Mouse (Mus musculus) hindbrain, embryonic 16.5 days (tissue): Measurements from ENCODE around the gene Espnl. TPM values are rescaled to one million over a fixed set of nuclear protein-coding genes. Genes with fewer than 3 reads are reported as not detected.

Experiments used
- polyA plus RNA-seq: library from polyadenylated mRNA; unstranded; fragments of >200 nt; fragmentation: Nextera tagmentation; extraction: Ambion mirVana; gene quantifications from 2 replicates; pipeline ENCODE4 v1.2.1, GENCODE M21; 2015

The Espnl gene
- polyA plus RNA-seq, 1 experiment from 2014 or later = 0.05 TPM

Other genes with a start within 250 kb of the Espnl start
- 0.28 and 0.60 TPM in 2 replicates for gene Rbm44, start 177.0 kb upstream of the Espnl start, polyA plus RNA-seq
- 20.8 and 28.5 TPM in 2 replicates for gene Ramp1, start 142.3 kb upstream of the Espnl start, polyA plus RNA-seq
- gene Ube2f, start 71.8 kb upstream of the Espnl start, polyA plus RNA-seq = 59.2 and 60.1 TPM in 2 replicates
- gene Scly, start 23.7 kb upstream of the Espnl start, polyA plus RNA-seq = 14.7 and 15.0 TPM in 2 replicates
- gene Klhl30, start 28.9 kb downstream of the Espnl start, polyA plus RNA-seq = 0.30 and 0.54 TPM in 2 replicates
- gene Erfe, start 44.4 kb downstream of the Espnl start, polyA plus RNA-seq = 0.21 and 0.31 TPM in 2 replicates
- gene Ilkap, start 76.7 kb downstream of the Espnl start, polyA plus RNA-seq = 140 and 145 TPM in 2 replicates
- 138 and 150 TPM in 2 replicates for gene Hes6, start 92.0 kb downstream of the Espnl start, polyA plus RNA-seq
- gene Per2, start 137.2 kb downstream of the Espnl start, polyA plus RNA-seq = 5.0 and 5.8 TPM in 2 replicates
- 10.4 TPM in 2 replicates for gene Traf3ip1, start 172.6 kb downstream of the Espnl start, polyA plus RNA-seq
- 10.3 and 12.0 TPM in 2 replicates for gene Asb1, start 218.5 kb downstream of the Espnl start, polyA plus RNA-seq